Mouse (Mus musculus) lung, embryonic 16.5 days (tissue): Measurements from ENCODE around the gene Abcf1. TPM values are rescaled to one million over a fixed set of nuclear protein-coding genes. Genes with fewer than 3 reads are reported as not detected.

Source experiments
- microRNA counts: library from miRNA; unstranded; fragments of <30 nt; microRNA quantifications from one replicate; lab custom pipeline; 2016
- microRNA-seq: library from miRNA; unstranded; fragments of <30 nt; microRNA quantifications from one replicate; pipeline ENCODE4, GENCODE M21; 2016
- polyA plus RNA-seq: library from polyadenylated mRNA; unstranded; fragments of >200 nt; fragmentation: Nextera tagmentation; extraction: Ambion mirVana; gene quantifications from 2 replicates; pipeline ENCODE4 v1.2.1, GENCODE M21; 2015

Gene Abcf1
- polyA plus RNA-seq, 1 experiment from 2014 or later = 82.5 TPM

MicroRNAs encoded within 50 kb of the gene (microRNA counts, 519-probe panel; counts per million panel counts)
- microRNA mmu-miR-1894-3p (lab: Ali Mortazavi, UCI) (1,363 counts per million, percentile 16 among the panel's probes with 10 or more counts), microRNA mmu-miR-1894-5p (lab: Ali Mortazavi, UCI) (582 counts per million, percentile 4 among the panel's probes with 10 or more counts), microRNA mmu-miR-877 (lab: Ali Mortazavi, UCI) (1,031 counts per million, percentile 9 among the panel's probes with 10 or more counts)

Small RNAs within 50 kb of the gene (microRNA-seq; reads per million reads assigned to microRNA genes)
- gene Mir1894 = not detected
- 45.4 reads per million, percentile 41 among the genes with 10 or more reads in this experiment for gene Mir877

Other genes with a start within 250 kb of the Abcf1 start
- gene Ier3, start 148.1 kb downstream of the Abcf1 start, polyA plus RNA-seq = 21.9 and 31.7 TPM in 2 replicates
- gene Flot1, start 146.5 kb downstream of the Abcf1 start, polyA plus RNA-seq = 57.8 and 65.1 TPM in 2 replicates
- 877 and 940 TPM in 2 replicates for gene Tubb5, start 131.5 kb downstream of the Abcf1 start, polyA plus RNA-seq
- gene Mdc1, start 128.2 kb downstream of the Abcf1 start, polyA plus RNA-seq = 20.6 and 22.3 TPM in 2 replicates
- gene Nrm, start 108.4 kb downstream of the Abcf1 start, polyA plus RNA-seq = 65.6 and 67.9 TPM in 2 replicates
- gene Ppp1r18, start 104.2 kb downstream of the Abcf1 start, polyA plus RNA-seq = 23.3 and 26.5 TPM in 2 replicates
- 40.2 and 42.4 TPM in 2 replicates for gene Dhx16, start 89.9 kb downstream of the Abcf1 start, polyA plus RNA-seq
- gene 2310061I04Rik, start 72.3 kb downstream of the Abcf1 start, polyA plus RNA-seq = 15.6 TPM in 2 replicates
- gene Atat1, start 59.7 kb downstream of the Abcf1 start, polyA plus RNA-seq = 62.6 and 62.7 TPM in 2 replicates
- 67.5 and 73.1 TPM in 2 replicates for gene Mrps18b, start 53.4 kb downstream of the Abcf1 start, polyA plus RNA-seq
- gene Ppp1r10, start 53.3 kb downstream of the Abcf1 start, polyA plus RNA-seq = 38.0 and 40.5 TPM in 2 replicates
- 43.1 and 44.7 TPM in 2 replicates for gene Gnl1, start 10.1 kb upstream of the Abcf1 start, polyA plus RNA-seq
- 27.5 and 29.7 TPM in 2 replicates for gene Prr3, start 10.5 kb upstream of the Abcf1 start, polyA plus RNA-seq
- 2.0 and 2.2 TPM in 2 replicates for gene H2-T24, start 50.8 kb upstream of the Abcf1 start, polyA plus RNA-seq
- gene H2-T23, start 63.1 kb upstream of the Abcf1 start, polyA plus RNA-seq = 7.2 and 11.7 TPM in 2 replicates
- gene H2-T22, start 73.0 kb upstream of the Abcf1 start, polyA plus RNA-seq = 18.8 and 19.4 TPM in 2 replicates
- not detected in 2 replicates for gene Gm6034, start 73.2 kb upstream of the Abcf1 start, polyA plus RNA-seq
- gene Gm11127, start 88.6 kb upstream of the Abcf1 start, polyA plus RNA-seq = not detected in 2 replicates
- not detected in 2 replicates for gene Gm19684, start 151.9 kb upstream of the Abcf1 start, polyA plus RNA-seq
- not detected in 2 replicates for gene Gm7030, start 159.7 kb upstream of the Abcf1 start, polyA plus RNA-seq
- gene Gm8909, start 198.8 kb upstream of the Abcf1 start, polyA plus RNA-seq = 24.5 and 27.5 TPM in 2 replicates
- 0.80 and 1.1 TPM in 2 replicates for gene H2-T3, start 220.5 kb upstream of the Abcf1 start, polyA plus RNA-seq